Mouse (Mus musculus): Measurements from ENCODE around the gene Rhoh.

- TF ChIP-seq POLR2A (IDR thresholded peaks at IDR 0.05; ENCODE audit: insufficient read depth, low read depth, low read length), result no peak
- TF ChIP-seq CTCF (IDR thresholded peaks at IDR 0.05), result no peak
- no peak for TF ChIP-seq EP300 (IDR thresholded peaks at IDR 0.05; ENCODE audit: insufficient read depth, low read depth, low read length)
Measured at GRCm38 (mm10) chr5:65911676-65912075, 50.7 kb downstream of the Rhoh start.
